Mouse (Mus musculus): ENCODE data around the gene Tnfsf4.

The Tnfsf4 gene

GRCm38 (mm10) chr1:161394931-161395459 is at the start of gene Tnfsf4:
Tnfsf4 (plus strand) TSS chr1:161395409.
- DNase-seq: no peak

GRCm38 (mm10) chr1:161350981-161351380 is 44.2 kb upstream of the Tnfsf4 start:
- no peak for DNase-seq

GRCm38 (mm10) chr1:161365006-161365405 is 30.2 kb upstream of the Tnfsf4 start:
- no peak for DNase-seq

GRCm38 (mm10) chr1:161371919-161372318 is 23.3 kb upstream of the Tnfsf4 start:
- DNase-seq: no peak

GRCm38 (mm10) chr1:161375866-161376265 is 19.3 kb upstream of the Tnfsf4 start:
- DNase-seq: no peak

- no peak for DNase-seq
These were observed 16.6 kb upstream of the Tnfsf4 start for GRCm38 (mm10) chr1:161378571-161378970.

GRCm38 (mm10) chr1:161379685-161380424 is 15.4 kb upstream of the Tnfsf4 start:
- DNase-seq: no peak

GRCm38 (mm10) chr1:161380425-161380780 is 14.8 kb upstream of the Tnfsf4 start:
- no peak for DNase-seq

- no peak for DNase-seq
These were observed 5.1 kb upstream of the Tnfsf4 start for GRCm38 (mm10) chr1:161390066-161390465.

GRCm38 (mm10) chr1:161392906-161393305 is 2.3 kb upstream of the Tnfsf4 start:
- DNase-seq: no peak

- DNase-seq: no peak
These were observed 401 bp downstream of the Tnfsf4 start for GRCm38 (mm10) chr1:161395610-161396009.

GRCm38 (mm10) chr1:161396351-161396750 is 1.1 kb downstream of the Tnfsf4 start:
- DNase-seq: no peak

- DNase-seq: peak; percentile 31
These were observed 4.9 kb downstream of the Tnfsf4 start for GRCm38 (mm10) chr1:161400126-161400525.

- DNase-seq: no peak
These were observed 7.9 kb downstream of the Tnfsf4 start for GRCm38 (mm10) chr1:161403061-161403460.

- DNase-seq: no peak
These were observed 11.3 kb downstream of the Tnfsf4 start for GRCm38 (mm10) chr1:161406480-161406879.

- no peak for DNase-seq
These were observed 24.7 kb downstream of the Tnfsf4 start for GRCm38 (mm10) chr1:161419926-161420325.

- DNase-seq: no peak
These were observed 25.4 kb downstream of the Tnfsf4 start for GRCm38 (mm10) chr1:161420646-161421045.

- DNase-seq: no peak
These were observed 31.3 kb downstream of the Tnfsf4 start for GRCm38 (mm10) chr1:161426277-161427056.

- no peak for DNase-seq
These were observed 31.8 kb downstream of the Tnfsf4 start for GRCm38 (mm10) chr1:161427057-161427311.

- DNase-seq: no peak
These were observed 40.6 kb downstream of the Tnfsf4 start for GRCm38 (mm10) chr1:161435781-161436180.

- no peak for DNase-seq
These were observed 41.3 kb downstream of the Tnfsf4 start for GRCm38 (mm10) chr1:161436503-161436902.

- no peak for DNase-seq
These were observed 49.6 kb downstream of the Tnfsf4 start for GRCm38 (mm10) chr1:161444858-161445257.

- DNase-seq: no peak
These were observed 56.6 kb downstream of the Tnfsf4 start for GRCm38 (mm10) chr1:161451683-161452245.

GRCm38 (mm10) chr1:161452250-161452649 is 57.0 kb downstream of the Tnfsf4 start:
- DNase-seq: no peak

Measured in cerebellum, adult 11 months (tissue).